Mouse (Mus musculus): Measurements from ENCODE around the gene Olfml3.

GRCm38 (mm10) chr3:103682473-103682872, 55.3 kb downstream of the Olfml3 start:
- TF ChIP-seq GATA1 (IDR thresholded peaks at IDR 0.05; ENCODE audit: borderline replicate concordance, low read length) (no peak), FLI1 (IDR thresholded peaks at IDR 0.05; ENCODE audit: low read length) (no peak)
